Mouse (Mus musculus) midbrain, postnatal 0 days (tissue): ENCODE results near the gene Gfy. TPM values are rescaled to one million over a fixed set of nuclear protein-coding genes. Genes with fewer than 3 reads are reported as not detected.

ENCODE experiments used
- ATAC-seq: fragments of 200-750 bp; cut with Nextera tagmentation; 2 replicates; pipeline ENCODE4 v1.8.0; 2017; ENCODE audit warnings: moderate number of reproducible peaks, mild to moderate bottlenecking, moderate TSS enrichment, moderate library complexity; ENCODE audit not compliant: low FRiP score
- DNase-seq: peaks from one replicate; pipeline ENCODE4 v3.0.0-alpha.2; 2015; ENCODE audit warnings: low spot score
- H3K27ac ChIP-seq: fragments of 300-500 bp; sonication (generic); 2 replicates; pipeline ENCODE4 v1.5.1; 2014; ENCODE audit warnings: low read depth, mild to moderate bottlenecking, low read length, mixed read lengths
- H3K27me3 ChIP-seq: fragments of 300-500 bp; sonication (generic); 2 replicates; pipeline ENCODE4 v1.6.1; 2014; ENCODE audit warnings: low read length, control low read depth, mixed read lengths; ENCODE audit not compliant: insufficient read depth
- H3K36me3 ChIP-seq: fragments of 300-500 bp; sonication (generic); 2 replicates; pipeline ENCODE4 v1.6.1; 2014; ENCODE audit warnings: low read length, control low read depth, mixed read lengths; ENCODE audit not compliant: insufficient read depth
- H3K4me1 ChIP-seq: fragments of 300-500 bp; sonication (generic); 2 replicates; pipeline ENCODE4 v1.6.1; 2014; ENCODE audit warnings: mild to moderate bottlenecking, control low read depth, antibody characterized with exemption, low read length, mixed read lengths; ENCODE audit not compliant: insufficient read depth
- H3K4me2 ChIP-seq: fragments of 300-500 bp; sonication (generic); 2 replicates; pipeline ENCODE4 v1.6.1; 2014; ENCODE audit warnings: low read depth, mild to moderate bottlenecking, low read length, mixed read lengths; ENCODE audit not compliant: poor library complexity, severe bottlenecking
- H3K4me3 ChIP-seq: fragments of 300-500 bp; sonication (generic); 2 replicates; pipeline ENCODE4 v1.5.1; 2014; ENCODE audit warnings: low read depth, mild to moderate bottlenecking, low read length, moderate library complexity
- H3K9ac ChIP-seq: fragments of 300-500 bp; sonication (generic); replicated peaks from 2 replicates; pipeline ENCODE4 v1.6.1; 2014; ENCODE audit warnings: mild to moderate bottlenecking, low read length, moderate library complexity, mixed read lengths; ENCODE audit not compliant: poor library complexity, severe bottlenecking
- H3K9me3 ChIP-seq: fragments of 300-500 bp; sonication (generic); 2 replicates; pipeline ENCODE4 v1.6.1; 2016; ENCODE audit warnings: low read length, control low read depth
- CTCF ChIP-seq: IDR thresholded peaks from 2 replicates; pipeline ENCODE4 v1.5.1; 2016; ENCODE audit warnings: antibody characterized with exemption, mild to moderate bottlenecking
- WGBS: fragments of 180-500 bp; shearing (Covaris S2); extraction: QIAGEN DNeasy Blood & Tissue Kit; methylation state at CpG from one replicate; pipeline ENCODE4 v1.1.7; 2014; 5-methylcytosine and 5-hydroxymethylcytosine counted together
- microRNA-seq: library from miRNA; unstranded; fragments of <30 nt; microRNA quantifications from one replicate; pipeline ENCODE4, GENCODE M21; 2016; ENCODE audit warnings: borderline number of aligned reads
- polyA plus RNA-seq: library from polyadenylated mRNA; unstranded; fragments of >200 nt; fragmentation: Nextera tagmentation; extraction: Ambion mirVana; gene quantifications from 2 replicates; pipeline ENCODE4 v1.2.1, GENCODE M21; 2015
- total RNA-seq: library from RNA; depleted of rRNA; stranded (reverse); fragments of >200 nt; gene quantifications from 2 replicates; pipeline ENCODE4 v1.2.3, GENCODE M21; 2014; rRNA removed

Gene Gfy
- total and polyA plus RNA-seq, 2 experiments from 2014 or later, result 0.51 TPM; not detected in 1

- TF ChIP-seq CTCF, result peak; percentile 89
Measured at GRCm38 (mm10) chr7:45128624-45129246, 50.6 kb downstream of the Gfy start, which contains the start of gene Rpl13a. Gene Rpl13a, minus strand, starts transcription at chr7:45128761.

DNA sequence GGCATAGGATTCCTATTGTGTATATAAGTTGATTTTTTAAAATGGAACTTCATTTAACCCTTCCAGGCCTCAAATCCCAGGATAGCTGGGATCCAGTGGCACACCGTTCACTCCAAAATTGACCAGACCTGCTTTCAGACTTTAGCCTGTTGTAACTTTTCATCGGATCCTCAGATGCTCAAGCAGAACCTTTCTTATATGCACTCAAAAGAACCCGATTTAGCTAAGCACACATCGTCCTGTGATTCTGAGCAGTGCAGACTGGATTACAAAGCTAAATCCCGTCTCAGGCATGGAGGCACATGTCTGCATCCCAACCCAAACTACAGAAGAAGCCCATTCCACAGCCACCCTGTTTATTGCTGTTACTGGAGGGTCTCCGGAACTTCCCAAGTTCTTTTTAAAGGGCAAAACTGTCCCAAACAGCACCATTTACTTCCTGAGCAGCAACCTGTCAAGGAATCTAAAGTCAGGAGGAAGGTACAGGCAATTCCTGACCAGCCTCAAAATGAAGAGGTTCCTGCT, 51.6 kb downstream of the Gfy start:
- 1% methylated on average over 6 of the region's 6 CpGs for WGBS
- peak overlapping the region; percentile 97 for H3K9ac ChIP-seq
- H3K27ac ChIP-seq, result peak overlapping the region; percentile 89
- H3K4me1 ChIP-seq, result peaks cover 9% of the 10 kb centered on the region; the same call in 1 of the 2 replicates
- no peak for TF ChIP-seq CTCF
- H3K4me2 ChIP-seq, result peak overlapping the region; percentile 93
- peaks cover 16% of the 10 kb centered on the region for H3K36me3 ChIP-seq
- peak overlapping the region; percentile 90 for H3K4me3 ChIP-seq
- ATAC-seq, result no peak
- H3K9me3 ChIP-seq, result no peaks in the 10 kb centered on the region
- no peak for DNase-seq
- H3K27me3 ChIP-seq, result no peaks in the 10 kb centered on the region

More at GRCm38 (mm10) chr7:45128624-45129246, 50.6 kb downstream of the Gfy start, which contains the start of gene Rpl13a:
- peak within 1 kb of the TSS; percentile 97 for H3K9ac ChIP-seq
- 0% methylated on average over 46 of the region's 48 CpGs for WGBS
- peak; percentile 92 for ATAC-seq
- peaks cover 16% of the 10 kb centered on the region for H3K36me3 ChIP-seq
- peaks cover 6% of the 10 kb centered on the region; the same call in 1 of the 2 replicates for H3K4me1 ChIP-seq
- DNase-seq, result peak; percentile 100
- peak within 1 kb of the TSS; percentile 93 for H3K4me2 ChIP-seq
- no peaks in the 10 kb centered on the region for H3K27me3 ChIP-seq
- H3K9me3 ChIP-seq, result no peaks in the 10 kb centered on the region
- H3K27ac ChIP-seq, result peak within 1 kb of the TSS; percentile 92
- peak within 1 kb of the TSS; percentile 90 for H3K4me3 ChIP-seq

DNA sequence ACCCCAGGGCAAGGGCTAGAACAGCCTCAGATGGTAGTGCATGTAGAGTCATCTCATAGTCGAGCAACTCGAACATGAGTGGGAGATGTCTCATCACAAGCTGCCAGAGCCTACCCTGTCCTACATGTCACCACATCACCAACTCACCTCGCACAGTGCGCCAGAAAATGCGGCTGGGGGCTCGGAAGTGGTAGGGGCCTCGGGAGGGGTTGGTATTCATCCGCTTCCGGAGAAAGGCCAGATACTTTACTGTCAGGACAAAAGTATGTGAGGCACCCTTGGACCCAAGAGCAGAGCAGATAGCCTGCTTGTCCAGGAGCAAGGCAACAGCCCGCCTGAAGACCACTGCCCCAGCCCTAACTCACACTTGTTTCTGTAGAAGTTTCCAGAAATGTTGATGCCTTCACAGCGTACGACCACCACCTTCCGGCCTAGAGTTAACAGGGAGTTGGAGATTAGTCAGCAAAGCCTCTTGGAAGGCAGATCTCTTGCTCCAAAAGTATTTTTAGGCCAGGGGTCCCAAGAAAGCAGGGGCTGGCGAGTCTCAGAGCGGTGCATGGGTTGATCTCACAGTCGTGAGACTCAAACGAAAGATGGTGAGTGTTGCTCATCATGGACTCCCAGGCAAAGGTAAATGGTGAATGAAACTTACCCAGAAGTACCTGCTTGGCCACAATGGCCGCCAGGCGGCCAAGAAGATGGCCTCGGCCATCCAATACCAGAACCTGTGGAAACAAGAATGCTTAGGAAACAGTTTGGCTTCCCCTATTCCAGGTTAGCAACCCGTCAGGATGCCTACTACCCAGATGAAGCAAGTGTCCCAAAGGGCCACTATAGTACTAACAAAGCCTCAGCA, 52.3 kb downstream of the Gfy start:
- no peaks in the 10 kb centered on the region for H3K9me3 ChIP-seq
- H3K27me3 ChIP-seq, result no peaks in the 10 kb centered on the region
- H3K4me2 ChIP-seq, result peak overlapping the region; percentile 93
- TF ChIP-seq CTCF, result peak; percentile 31; the same call in 1 of the 2 replicates
- ATAC-seq (no peak), DNase-seq (no peak)
- 49% methylated on average over 21 of the region's 21 CpGs for WGBS
- H3K36me3 ChIP-seq, result peaks cover 22% of the 10 kb centered on the region
- no peak overlapping the region for H3K27ac ChIP-seq
- H3K4me3 ChIP-seq, result peak overlapping the region; percentile 90
- H3K9ac ChIP-seq, result peak overlapping the region; percentile 97
- H3K4me1 ChIP-seq, result peaks cover 9% of the 10 kb centered on the region

Small RNA genes within 50 kb of the gene (microRNA-seq; reads per million reads assigned to microRNA genes)
- gene Mir5121, result 15.7 reads per million, percentile 27 among the genes with 10 or more reads in this experiment
- gene Mir7055, result not detected

Other genes starting within 250 kb of the Gfy start
Only the 30 nearest of the 34 such genes appear.
- gene Cpt1c, start 204.7 kb downstream of the Gfy start, total RNA-seq, result 88.1 and 90.1 TPM in 2 replicates
- 54.0 and 56.9 TPM in 2 replicates for gene Cpt1c, start 204.7 kb downstream of the Gfy start, polyA plus RNA-seq
- gene Prmt1, start 193.0 kb downstream of the Gfy start, total RNA-seq, result 218 and 285 TPM in 2 replicates
- gene Prmt1, start 193.0 kb downstream of the Gfy start, polyA plus RNA-seq, result 580 and 583 TPM in 2 replicates
- gene Irf3, start 181.9 kb downstream of the Gfy start, total RNA-seq, result 37.2 and 40.6 TPM in 2 replicates
- gene Irf3, start 181.9 kb downstream of the Gfy start, polyA plus RNA-seq, result 25.6 and 25.9 TPM in 2 replicates
- gene Bcl2l12, start 180.9 kb downstream of the Gfy start, total RNA-seq, result 7.8 and 11.4 TPM in 2 replicates
- gene Bcl2l12, start 180.9 kb downstream of the Gfy start, polyA plus RNA-seq, result 5.9 and 8.4 TPM in 2 replicates
- 86.5 and 90.9 TPM in 2 replicates for gene Scaf1, start 163.2 kb downstream of the Gfy start, total RNA-seq
- gene Scaf1, start 163.2 kb downstream of the Gfy start, polyA plus RNA-seq, result 49.0 and 53.3 TPM in 2 replicates
- gene Rras, start 161.6 kb downstream of the Gfy start, total RNA-seq, result 7.3 and 7.9 TPM in 2 replicates
- 11.9 and 14.0 TPM in 2 replicates for gene Rras, start 161.6 kb downstream of the Gfy start, polyA plus RNA-seq
- 17.4 and 17.9 TPM in 2 replicates for gene Prr12, start 126.7 kb downstream of the Gfy start, total RNA-seq
- gene Prr12, start 126.7 kb downstream of the Gfy start, polyA plus RNA-seq, result 8.8 and 9.2 TPM in 2 replicates
- gene Nosip, start 117.1 kb downstream of the Gfy start, total RNA-seq, result 68.3 and 79.4 TPM in 2 replicates
- 70.0 and 72.3 TPM in 2 replicates for gene Nosip, start 117.1 kb downstream of the Gfy start, polyA plus RNA-seq
- 7.7 and 10.3 TPM in 2 replicates for gene Prrg2, start 116.9 kb downstream of the Gfy start, total RNA-seq
- gene Prrg2, start 116.9 kb downstream of the Gfy start, polyA plus RNA-seq, result 13.7 and 15.7 TPM in 2 replicates
- gene Rcn3, start 87.3 kb downstream of the Gfy start, total RNA-seq, result 24.2 and 29.5 TPM in 2 replicates
- gene Rcn3, start 87.3 kb downstream of the Gfy start, polyA plus RNA-seq, result 31.9 and 33.6 TPM in 2 replicates
- 27.2 and 30.5 TPM in 2 replicates for gene Fcgrt, start 75.7 kb downstream of the Gfy start, total RNA-seq
- 36.4 and 44.5 TPM in 2 replicates for gene Fcgrt, start 75.7 kb downstream of the Gfy start, polyA plus RNA-seq
- 1,069 and 1,136 TPM in 2 replicates for gene Rps11, start 55.1 kb downstream of the Gfy start, total RNA-seq
- 671 and 697 TPM in 2 replicates for gene Rps11, start 55.1 kb downstream of the Gfy start, polyA plus RNA-seq
- 1,048 and 1,621 TPM in 2 replicates for gene Rpl13a, start 50.8 kb downstream of the Gfy start, total RNA-seq
- 667 and 701 TPM in 2 replicates for gene Rpl13a, start 50.8 kb downstream of the Gfy start, polyA plus RNA-seq
- 2.0 TPM in 1 of 2 replicates, not detected in the other for gene Gm45713, start 43.3 kb downstream of the Gfy start, total RNA-seq
- gene Gm45713, start 43.3 kb downstream of the Gfy start, polyA plus RNA-seq, result 0.39 TPM in 1 of 2 replicates, not detected in the other
- gene Flt3l, start 43.1 kb downstream of the Gfy start, total RNA-seq, result 3.4 and 7.8 TPM in 2 replicates
- 1.3 and 1.7 TPM in 2 replicates for gene Flt3l, start 43.1 kb downstream of the Gfy start, polyA plus RNA-seq
- 104 and 124 TPM in 2 replicates for gene Pih1d1, start 25.3 kb downstream of the Gfy start, total RNA-seq
- gene Pih1d1, start 25.3 kb downstream of the Gfy start, polyA plus RNA-seq, result 77.1 and 81.6 TPM in 2 replicates
- 18.9 and 22.0 TPM in 2 replicates for gene Aldh16a1, start 25.0 kb downstream of the Gfy start, total RNA-seq
- 12.9 and 15.2 TPM in 2 replicates for gene Aldh16a1, start 25.0 kb downstream of the Gfy start, polyA plus RNA-seq
- gene Slc17a7, start 15.6 kb downstream of the Gfy start, total RNA-seq, result 1.9 and 2.5 TPM in 2 replicates
- 0.95 and 0.96 TPM in 2 replicates for gene Slc17a7, start 15.6 kb downstream of the Gfy start, polyA plus RNA-seq
- not detected in 2 replicates for gene Pth2, start 1.4 kb upstream of the Gfy start, total RNA-seq
- gene Pth2, start 1.4 kb upstream of the Gfy start, polyA plus RNA-seq, result 0.93 and 1.3 TPM in 2 replicates
- 0.24 and 0.38 TPM in 2 replicates for gene Ccdc155, start 25.3 kb upstream of the Gfy start, total RNA-seq
- gene Ccdc155, start 25.3 kb upstream of the Gfy start, polyA plus RNA-seq, result 0.32 and 0.50 TPM in 2 replicates
- 9.0 and 14.4 TPM in 2 replicates for gene Dkkl1, start 32.6 kb upstream of the Gfy start, total RNA-seq
- 23.8 and 23.9 TPM in 2 replicates for gene Dkkl1, start 32.6 kb upstream of the Gfy start, polyA plus RNA-seq
- gene Tead2, start 36.2 kb upstream of the Gfy start, total RNA-seq, result 31.2 and 54.8 TPM in 2 replicates
- gene Tead2, start 36.2 kb upstream of the Gfy start, polyA plus RNA-seq, result 16.8 and 17.0 TPM in 2 replicates
- gene Cd37, start 59.5 kb upstream of the Gfy start, total RNA-seq, result 1.2 and 1.7 TPM in 2 replicates
- 1.5 and 2.4 TPM in 2 replicates for gene Cd37, start 59.5 kb upstream of the Gfy start, polyA plus RNA-seq
- 0.16 and 1.3 TPM in 2 replicates for gene Slc6a16, start 61.5 kb upstream of the Gfy start, total RNA-seq
- 2.3 and 3.1 TPM in 2 replicates for gene Slc6a16, start 61.5 kb upstream of the Gfy start, polyA plus RNA-seq
- gene Slc6a21, start 97.9 kb upstream of the Gfy start, total RNA-seq, result not detected in 2 replicates
- gene Slc6a21, start 97.9 kb upstream of the Gfy start, polyA plus RNA-seq, result not detected in 2 replicates
- 22.6 and 35.4 TPM in 2 replicates for gene Trpm4, start 154.2 kb upstream of the Gfy start, total RNA-seq
- gene Trpm4, start 154.2 kb upstream of the Gfy start, polyA plus RNA-seq, result 10.4 and 10.7 TPM in 2 replicates
- gene Hrc, start 155.7 kb upstream of the Gfy start, total RNA-seq, result 0.33 TPM in 1 of 2 replicates, not detected in the other
- 0.26 and 0.49 TPM in 2 replicates for gene Hrc, start 155.7 kb upstream of the Gfy start, polyA plus RNA-seq
- 87.4 and 104 TPM in 2 replicates for gene Ppfia3, start 187.4 kb upstream of the Gfy start, total RNA-seq
- 28.9 and 31.6 TPM in 2 replicates for gene Ppfia3, start 187.4 kb upstream of the Gfy start, polyA plus RNA-seq
- gene Lin7b, start 191.0 kb upstream of the Gfy start, total RNA-seq, result 68.6 and 96.6 TPM in 2 replicates
- 59.9 and 70.3 TPM in 2 replicates for gene Lin7b, start 191.0 kb upstream of the Gfy start, polyA plus RNA-seq
- gene Snrnp70, start 216.2 kb upstream of the Gfy start, total RNA-seq, result 249 and 258 TPM in 2 replicates
- 108 and 131 TPM in 2 replicates for gene Snrnp70, start 216.2 kb upstream of the Gfy start, polyA plus RNA-seq